Mouse (Mus musculus) embryo, embryonic 10 days (tissue): ENCODE results near the gene Tcf25.
"Not testable (repeated sequence)": the region's sequence is repeated elsewhere in the genome, so short reads cannot be mapped to it uniquely, and the experiment has no call there.

Experiments
- DNase-seq: peaks from one replicate; pipeline ENCODE4 v3.0.0-alpha.2; 2015; ENCODE audit warnings: low spot score

Gene Tcf25

GRCm38 (mm10) chr8:123410788-123411187 is 37.2 kb downstream of the Tcf25 start:
- no peak for DNase-seq

- DNase-seq: peak; percentile 92
These were observed 37.7 kb downstream of the Tcf25 start, which contains the start of gene Tubb3 for GRCm38 (mm10) chr8:123411246-123411645. Gene Tubb3 (plus strand): TSS chr8:123411424.

GRCm38 (mm10) chr8:123411781-123412327 is 38.3 kb downstream of the Tcf25 start:
- DNase-seq: no peak

DNA sequence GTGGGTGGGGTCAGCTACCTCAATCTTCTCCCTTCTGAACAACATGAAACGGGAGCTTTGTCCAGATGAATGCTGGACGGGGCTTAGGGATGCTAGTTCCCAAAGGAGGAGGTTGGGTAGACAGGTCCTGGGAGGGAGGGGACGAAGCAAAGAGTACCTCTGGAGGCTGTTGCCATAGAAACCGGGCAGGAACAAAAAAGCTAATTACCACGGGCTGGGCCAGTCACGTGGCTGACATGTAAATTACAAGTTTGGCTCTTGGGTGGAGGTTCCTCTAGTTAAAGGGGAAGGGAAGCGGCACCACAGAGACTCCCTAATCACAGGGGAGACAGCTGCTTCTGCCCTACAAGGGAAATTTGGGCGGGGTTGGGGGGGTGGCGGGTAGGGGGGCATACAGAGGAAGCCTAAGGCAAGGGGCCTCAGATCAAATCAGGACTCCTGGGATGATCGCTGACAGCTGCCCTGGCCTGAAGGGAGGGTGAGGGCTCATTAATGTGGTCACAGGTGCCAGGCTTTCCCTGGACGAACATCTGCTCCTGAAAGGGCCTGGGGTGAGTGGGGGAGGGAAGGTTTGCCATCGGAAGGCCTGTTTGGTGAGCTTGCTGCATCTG is 39.1 kb downstream of the Tcf25 start:
- DNase-seq: peak; percentile 70

DNA sequence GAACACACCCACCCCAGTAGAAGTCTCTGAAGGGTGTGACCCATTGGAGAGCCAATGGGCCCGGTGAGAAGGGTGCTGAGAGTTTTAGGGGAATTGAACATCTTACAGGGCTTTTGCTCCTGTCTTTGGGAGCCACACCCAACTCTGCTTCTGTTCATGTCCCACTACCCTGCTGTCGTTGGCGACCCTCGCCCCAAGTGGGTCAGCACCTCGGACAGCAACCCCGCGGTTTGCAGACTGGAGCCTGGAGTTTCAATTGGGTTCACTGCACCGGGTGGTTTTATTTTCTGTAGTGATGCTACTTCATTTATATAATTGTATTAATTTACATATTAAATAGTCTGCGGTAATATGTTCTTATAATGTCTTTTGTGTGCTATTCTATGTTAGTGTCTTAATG is 40.7 kb downstream of the Tcf25 start:
- peak; percentile 71 for DNase-seq

DNA sequence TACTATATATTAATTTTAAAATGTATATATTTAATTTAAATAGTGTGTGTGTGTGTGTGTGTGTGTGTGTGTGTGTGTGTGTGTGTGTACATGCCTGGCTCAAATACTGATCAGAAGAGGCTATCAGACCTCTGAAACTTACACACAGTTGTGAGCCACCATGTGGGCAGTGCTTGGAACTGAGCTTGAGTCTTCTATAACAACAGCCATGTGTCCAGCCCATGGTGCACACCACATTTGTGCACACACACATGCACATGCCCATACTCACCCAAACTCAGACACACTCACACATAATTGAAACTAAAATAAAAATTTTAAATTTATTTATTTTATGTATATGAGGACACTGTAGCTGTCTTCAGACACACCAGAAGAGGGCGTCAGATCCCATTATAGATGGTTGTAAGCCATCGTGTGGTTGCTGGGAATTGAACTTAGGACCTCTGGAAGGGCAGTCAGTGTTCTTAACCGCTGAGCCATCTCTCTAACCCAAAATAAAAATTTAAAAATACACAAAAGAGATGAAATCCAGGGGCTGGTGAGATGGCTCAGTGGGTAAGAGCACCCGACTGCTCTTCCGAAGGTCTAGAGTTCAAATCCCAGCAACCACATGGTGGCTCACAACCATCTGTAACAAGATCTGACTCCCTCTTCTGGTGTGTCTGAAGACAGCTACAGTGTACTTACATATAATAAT is 41.6 kb downstream of the Tcf25 start:
- DNase-seq: not testable (repeated sequence)

GRCm38 (mm10) chr8:123415967-123416943 is 42.7 kb downstream of the Tcf25 start:
- no peak for DNase-seq

- no peak for DNase-seq
These were observed 43.5 kb downstream of the Tcf25 start for GRCm38 (mm10) chr8:123416944-123417555.

DNA sequence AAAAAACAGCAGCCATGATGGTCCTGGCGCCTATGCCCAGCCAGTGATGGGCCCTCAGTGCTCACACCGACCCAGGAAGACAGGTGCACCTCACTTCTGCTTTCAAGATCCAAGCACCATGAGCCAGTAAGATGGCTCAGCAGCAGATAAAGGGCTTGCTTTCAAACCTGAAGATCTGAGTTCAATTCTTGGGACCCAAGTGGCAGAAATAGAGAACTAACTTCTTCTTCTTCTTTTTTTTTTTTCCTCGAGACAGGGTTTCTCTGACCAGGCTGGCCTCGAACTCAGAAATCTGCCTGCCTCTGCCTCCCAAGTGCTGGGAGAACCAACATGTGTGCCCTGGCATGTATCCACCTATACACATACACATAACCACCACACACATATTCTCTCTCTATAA is 46.2 kb downstream of the Tcf25 start:
- DNase-seq: no peak

- no peak for DNase-seq
These were observed 47.1 kb downstream of the Tcf25 start for GRCm38 (mm10) chr8:123420525-123421281.

GRCm38 (mm10) chr8:123421325-123421724 is 47.8 kb downstream of the Tcf25 start:
- no peak for DNase-seq

DNA sequence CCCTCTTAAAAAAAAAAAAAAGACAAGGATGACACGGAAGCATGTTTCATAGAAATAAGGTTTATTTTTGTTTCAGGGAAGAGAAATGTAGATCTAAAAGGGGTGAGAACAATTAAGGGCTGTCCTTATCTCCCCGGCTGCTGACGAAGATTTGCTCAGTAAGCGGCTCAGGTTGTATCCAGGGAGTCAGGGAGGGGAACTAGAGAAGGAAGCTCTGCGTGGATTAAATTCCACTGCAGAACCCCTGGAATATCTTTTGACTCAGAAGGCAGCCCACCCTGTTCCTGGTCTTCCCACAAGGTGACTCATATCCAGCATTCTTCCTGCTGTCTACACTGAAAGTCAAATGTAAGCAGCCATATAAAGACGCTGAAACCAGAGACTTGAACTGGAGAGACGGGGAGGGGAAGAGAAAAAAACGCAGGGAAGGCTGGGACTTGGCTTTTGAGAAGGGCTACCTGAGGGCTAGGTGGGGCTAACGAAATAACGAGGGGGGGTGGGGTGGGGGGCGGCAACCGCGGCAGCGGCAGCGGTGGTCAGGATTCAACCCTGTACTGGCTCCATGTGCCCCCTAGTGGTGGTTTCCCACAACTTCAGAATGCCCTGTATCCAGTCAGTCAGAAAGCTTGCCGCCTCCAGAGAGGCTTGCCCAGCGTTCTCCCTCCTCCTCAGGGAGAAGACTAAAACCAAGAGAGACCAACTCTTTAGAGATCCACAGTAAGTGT is 48.7 kb downstream of the Tcf25 start:
- DNase-seq: peak; percentile 84

DNA sequence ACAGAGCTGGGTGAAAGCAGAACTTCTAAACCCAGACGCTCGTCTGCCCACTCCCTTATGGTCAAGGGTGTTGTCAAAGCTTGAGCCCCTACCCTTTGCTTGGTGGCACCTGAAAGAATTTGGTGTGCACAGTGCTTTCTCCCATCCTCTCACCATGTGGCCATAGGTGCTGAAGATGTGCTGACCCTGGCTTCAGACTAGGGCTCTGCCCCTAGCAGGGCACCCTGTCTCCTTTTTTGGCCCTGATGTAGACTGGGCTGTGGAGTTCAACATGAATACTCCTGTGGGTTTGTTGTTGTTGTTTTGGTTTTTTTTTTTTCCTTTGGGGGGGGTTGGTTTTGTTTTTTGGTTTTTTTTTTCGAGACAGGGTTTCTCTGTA is 49.2 kb downstream of the Tcf25 start:
- DNase-seq: no peak

GRCm38 (mm10) chr8:123423441-123423840 is 49.9 kb downstream of the Tcf25 start, which contains the start of gene Def8:
Gene Def8 (plus strand): TSS chr8:123423527.
- no peak for DNase-seq

- DNase-seq: no peak
These were observed 53.3 kb downstream of the Tcf25 start for GRCm38 (mm10) chr8:123426511-123427509.

GRCm38 (mm10) chr8:123427639-123428275 is 54.2 kb downstream of the Tcf25 start:
- no peak for DNase-seq

DNA sequence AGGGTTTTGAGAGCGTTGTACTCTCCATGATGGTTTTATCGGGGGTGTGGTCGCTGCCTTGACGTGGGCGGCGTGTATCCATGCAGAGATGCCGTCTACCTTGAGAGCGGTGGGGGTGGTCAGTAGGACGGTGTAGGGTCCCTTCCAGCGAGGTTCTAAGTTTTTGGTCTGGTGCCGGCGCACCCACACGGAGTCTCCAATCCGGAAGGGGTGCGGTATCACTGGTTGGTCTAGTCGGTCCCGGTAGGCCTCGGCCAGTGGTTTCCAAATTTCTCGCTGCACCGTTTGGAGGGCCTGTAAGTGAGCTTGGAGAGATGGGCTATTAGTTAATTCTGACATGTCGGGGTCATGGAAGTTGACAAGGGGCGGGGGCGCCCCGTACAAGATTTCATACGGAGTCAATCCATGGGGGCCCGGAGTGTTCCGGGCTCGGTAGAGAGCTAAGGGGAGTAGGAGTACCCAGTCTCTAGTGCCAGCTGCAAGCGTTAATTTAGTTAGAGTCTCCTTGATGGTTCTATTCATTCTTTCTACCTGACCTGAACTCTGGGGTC is 54.9 kb downstream of the Tcf25 start:
- DNase-seq: no peak
